ENCODE assay signal across 9 mouse cellular contexts in the genomic region with DNA sequence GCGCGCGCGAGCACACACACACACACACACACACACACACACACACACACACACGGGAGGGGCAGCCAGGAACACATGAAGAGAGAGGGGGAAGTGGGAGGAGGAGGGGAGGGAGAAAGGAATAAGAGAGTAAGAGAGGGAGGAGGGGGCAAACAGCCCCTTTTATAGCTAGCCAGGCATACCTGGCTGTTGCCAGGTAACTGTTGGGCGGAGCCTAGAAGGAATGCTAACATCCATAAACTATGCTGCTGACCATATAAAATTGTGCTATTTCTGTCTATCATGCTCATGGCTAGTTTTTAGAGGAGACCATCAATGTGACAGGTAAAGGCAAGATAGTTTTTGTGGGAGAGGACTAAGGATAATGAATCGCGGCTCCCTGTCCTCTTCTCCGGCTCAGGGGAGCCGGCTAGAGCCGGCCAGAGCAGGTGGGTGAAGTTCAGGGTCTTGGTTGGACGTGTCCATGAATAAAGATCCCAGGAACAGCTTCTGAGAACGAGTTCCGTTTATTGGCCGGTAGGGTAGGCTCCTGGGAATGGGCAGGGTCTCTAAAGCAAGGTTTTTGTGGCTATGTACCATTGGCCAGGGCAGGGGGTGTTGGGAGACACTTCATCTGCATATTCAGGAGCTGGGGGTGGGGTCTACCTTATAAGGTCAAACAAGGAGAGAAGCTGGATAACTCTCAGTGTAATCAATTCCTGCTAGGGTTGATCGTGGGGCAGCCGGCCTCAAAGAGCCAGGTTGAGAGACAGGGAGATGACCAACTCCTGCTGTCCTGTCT. TPM values are rescaled to one million over a fixed set of nuclear protein-coding genes. Genes with fewer than 3 reads are reported as not detected.
DNase-seq lines count a peak whose midpoint lies in the region; ATAC-seq and TF ChIP-seq lines count a peak whose summit lies in the region.
"Had no signal": no experiment of that assay in that cellular context is flagged by ENCODE, and none has a peak within 500 bp of the region (broad histone marks: within the 10 kb centered on the region; RNA-seq: fewer than 3 reads in every experiment).

No protein-coding gene starts in this region.

- H3K4me3 ChIP-seq in kidney, embryonic 16.5 days (ENCODE audit: low read length): peak overlapping the region; percentile 33
- H3K4me3 ChIP-seq in embryonic facial prominence, embryonic 13.5 days: 0 out of 2 replicates have a peak overlapping the region, but pooled peaks have one; percentile 6
- peak overlapping the region; percentile 26 for H3K4me3 ChIP-seq in limb, embryonic 10.5 days
- no peak overlapping the region for H3K4me3 ChIP-seq in midbrain, postnatal 0 days (ENCODE audit: low read depth, low read length)

- 0 out of 2 replicates have a peak overlapping the region, but pooled peaks have one; percentile 6 for H3K9ac ChIP-seq in kidney, embryonic 16.5 days (replicated peaks; ENCODE audit: low read length)
- no peak overlapping the region for H3K9ac ChIP-seq in embryonic facial prominence, embryonic 13.5 days
- H3K9ac ChIP-seq in midbrain, postnatal 0 days (replicated peaks; ENCODE audit: low read length, poor library complexity, severe bottlenecking): no peak overlapping the region

- no peak for DNase-seq in kidney, postnatal 10 days
- no peak for DNase-seq in limb, embryonic 10.5 days (ENCODE audit: low spot score)
- no peak for DNase-seq in midbrain, postnatal 0 days (ENCODE audit: low spot score)
- no peak for DNase-seq in urinary bladder, postnatal 14 days (ENCODE audit: low spot score)
- no peak for DNase-seq in layer of hippocampus, postnatal 25 days (ENCODE audit: extremely low spot score in 1 of 2, low spot score in 1 of 2)
- DNase-seq in frontal cortex, postnatal 36 days (ENCODE audit: low spot score in 2 of 2): no peak
- DNase-seq: cerebellum, adult 11-12 months had no signal

- H3K9me3 ChIP-seq in kidney, embryonic 16.5 days (ENCODE audit: low read length): no peaks in the 10 kb centered on the region
- H3K9me3 ChIP-seq in embryonic facial prominence, embryonic 13.5 days: no peaks in the 10 kb centered on the region
- no peaks in the 10 kb centered on the region for H3K9me3 ChIP-seq in limb, embryonic 10.5 days (replicated peaks)
- H3K9me3 ChIP-seq in midbrain, postnatal 0 days (ENCODE audit: low read length): no peaks in the 10 kb centered on the region

- ATAC-seq in kidney, embryonic 16.5 days (ENCODE audit: low FRiP score, low TSS enrichment): peak; percentile 78
- no peak for ATAC-seq in embryonic facial prominence, embryonic 13.5 days (ENCODE audit: insufficient number of reproducible peaks, insufficient read depth, low FRiP score, low TSS enrichment, low read depth)
- ATAC-seq in midbrain, postnatal 0 days (ENCODE audit: low FRiP score): no peak

- peak overlapping the region; percentile 47 for H3K4me2 ChIP-seq in kidney, embryonic 16.5 days (replicated peaks; ENCODE audit: low read depth, low read length)
- H3K4me2 ChIP-seq in embryonic facial prominence, embryonic 13.5 days: peak overlapping the region; percentile 40
- H3K4me2 ChIP-seq in midbrain, postnatal 0 days (ENCODE audit: low read depth, low read length, poor library complexity, severe bottlenecking): peak overlapping the region; percentile 29

- peaks cover 16% of the 10 kb centered on the region for H3K4me1 ChIP-seq in kidney, embryonic 16.5 days (ENCODE audit: insufficient read depth, low read length)
- H3K4me1 ChIP-seq in embryonic facial prominence, embryonic 13.5 days: peaks cover 9% of the 10 kb centered on the region
- H3K4me1 ChIP-seq in limb, embryonic 10.5 days: peaks cover 14% of the 10 kb centered on the region
- 0 out of 2 replicates have a peak, but pooled peaks cover 5% of the 10 kb centered on the region for H3K4me1 ChIP-seq in midbrain, postnatal 0 days (ENCODE audit: insufficient read depth, low read length)

- no peak for TF ChIP-seq CTCF in midbrain, postnatal 0 days (IDR thresholded peaks at IDR 0.05)

- H3K27me3 ChIP-seq in kidney, embryonic 16.5 days (ENCODE audit: insufficient read depth, low read length): peaks cover 4% of the 10 kb centered on the region; the same call in 1 of the 2 replicates
- 0 out of 2 replicates have a peak, but pooled peaks cover 4% of the 10 kb centered on the region for H3K27me3 ChIP-seq in embryonic facial prominence, embryonic 13.5 days
- H3K27me3 ChIP-seq in limb, embryonic 10.5 days (ENCODE audit: low read depth, poor library complexity, severe bottlenecking): no peaks in the 10 kb centered on the region
- H3K27me3 ChIP-seq in midbrain, postnatal 0 days (ENCODE audit: insufficient read depth, low read length): no peaks in the 10 kb centered on the region

- peak overlapping the region; percentile 61 for H3K27ac ChIP-seq in kidney, embryonic 16.5 days (ENCODE audit: low read length)
- no peak overlapping the region for H3K27ac ChIP-seq in embryonic facial prominence, embryonic 13.5 days
- no peak overlapping the region for H3K27ac ChIP-seq in limb, embryonic 10.5 days
- H3K27ac ChIP-seq in midbrain, postnatal 0 days (ENCODE audit: low read depth, low read length): no peak overlapping the region

- 26% methylated on average over 17 of the region's 17 CpGs for WGBS in kidney, embryonic 16.5 days
- WGBS in embryonic facial prominence, embryonic 13.5 days: 11% methylated on average over 12 of the region's 17 CpGs
- WGBS in limb, embryonic 10.5 days: 21% methylated on average over 17 of the region's 17 CpGs
- 31% methylated on average over 17 of the region's 17 CpGs for WGBS in midbrain, postnatal 0 days

- no peaks in the 10 kb centered on the region for H3K36me3 ChIP-seq in kidney, embryonic 16.5 days (ENCODE audit: insufficient read depth, low read length)
- H3K36me3 ChIP-seq in embryonic facial prominence, embryonic 13.5 days: no peaks in the 10 kb centered on the region
- no peaks in the 10 kb centered on the region for H3K36me3 ChIP-seq in limb, embryonic 10.5 days
- H3K36me3 ChIP-seq in midbrain, postnatal 0 days (ENCODE audit: insufficient read depth, low read length): no peaks in the 10 kb centered on the region

RNA-seq across cellular contexts. Expression of gene Trub1, which starts 34.7 kb away (rescaled TPM):
- 25.8 and 26.6 TPM in 2 replicates for polyA plus RNA-seq in kidney, embryonic 16.5 days (2015; fragmentation: Nextera tagmentation; extraction: Ambion mirVana)
- 30.0 and 33.6 TPM in 2 replicates for polyA plus RNA-seq in embryonic facial prominence, embryonic 13.5 days (2015; fragmentation: Nextera tagmentation; extraction: Ambion mirVana)
- 25.2 and 26.5 TPM in 2 replicates for polyA plus RNA-seq in limb, embryonic 10.5 days (2016; fragmentation: Nextera tagmentation; extraction: Ambion mirVana)
- 18.5 and 23.6 TPM in 2 replicates for total RNA-seq in midbrain, postnatal 0 days (2014; rRNA removed)
- 18.2 and 18.3 TPM in 2 replicates for polyA plus RNA-seq in midbrain, postnatal 0 days (2015; fragmentation: Nextera tagmentation; extraction: Ambion mirVana)
- total RNA-seq in layer of hippocampus, postnatal 25 days (2021): 10 to 100 TPM; 20.9 to 21.3 TPM

RNA-seq across cellular contexts. Expression of gene Fam160b1, which starts 57.5 kb away (rescaled TPM):
- 13.1 and 14.3 TPM in 2 replicates for polyA plus RNA-seq in kidney, embryonic 16.5 days (2015; fragmentation: Nextera tagmentation; extraction: Ambion mirVana)
- polyA plus RNA-seq in embryonic facial prominence, embryonic 13.5 days (2015; fragmentation: Nextera tagmentation; extraction: Ambion mirVana): 15.2 and 16.6 TPM in 2 replicates
- polyA plus RNA-seq in limb, embryonic 10.5 days (2016; fragmentation: Nextera tagmentation; extraction: Ambion mirVana): 12.2 and 13.2 TPM in 2 replicates
- 19.9 and 22.4 TPM in 2 replicates for total RNA-seq in midbrain, postnatal 0 days (2014; rRNA removed)
- polyA plus RNA-seq in midbrain, postnatal 0 days (2015; fragmentation: Nextera tagmentation; extraction: Ambion mirVana): 10.7 and 11.0 TPM in 2 replicates
- 10 to 100 TPM; 21.1 to 21.7 TPM for total RNA-seq in layer of hippocampus, postnatal 25 days (2021)
